Mouse (Mus musculus): ENCODE measurements at regions not wholly inside any gene's neighbourhood (a gene's known extent, or its start where the extent isn't known, plus 50 kb on each side); places are given as distances from the start of the nearest gene placed in this dataset.
A peak's percentile ranks its signal among the peaks of the same experiment; 100 is the strongest.

GRCm38 (mm10) chr14:24911621-24912020, 424.7 kb downstream of the Rps24 start:
- 40% methylated on average over 6 of the region's 6 CpGs for WGBS
- Histone ChIP-seq H3K4me3 (ENCODE audit: low read depth, low read length) (no peak overlapping the region), H3K36me3 (ENCODE audit: insufficient read depth) (no peaks in the 10 kb centered on the region), H3K9ac (no peak overlapping the region), H3K9me3 (ENCODE audit: low read length) (no peaks in the 10 kb centered on the region), H3K27ac (ENCODE audit: low read depth, low read length) (0 out of 2 replicates have a peak overlapping the region, but pooled peaks have one; percentile 35), H3K4me2 (ENCODE audit: low read depth) (no peak overlapping the region), H3K4me1 (ENCODE audit: insufficient read depth) (peaks cover 8% of the 10 kb centered on the region; the same call in 1 of the 2 replicates), H3K27me3 (ENCODE audit: insufficient read depth, low read length) (no peaks in the 10 kb centered on the region)
- no peak for TF ChIP-seq CTCF (IDR thresholded peaks at IDR 0.05; ENCODE audit: low read depth)
- peak; percentile 76 for DNase-seq
- peak; percentile 63; the same call in 1 of the 2 replicates for ATAC-seq

GRCm38 (mm10) chr14:24919056-24919455, 432.1 kb downstream of the Rps24 start:
- Histone ChIP-seq H3K9me3 (ENCODE audit: low read length) (no peaks in the 10 kb centered on the region), H3K27me3 (ENCODE audit: insufficient read depth, low read length) (no peaks in the 10 kb centered on the region), H3K4me3 (ENCODE audit: low read depth, low read length) (no peak overlapping the region), H3K4me2 (ENCODE audit: low read depth) (no peak overlapping the region), H3K36me3 (ENCODE audit: insufficient read depth) (no peaks in the 10 kb centered on the region), H3K9ac (no peak overlapping the region), H3K4me1 (ENCODE audit: insufficient read depth) (no peaks in the 10 kb centered on the region), H3K27ac (ENCODE audit: low read depth, low read length) (no peak overlapping the region)
- ATAC-seq (no peak), DNase-seq (no peak)
- WGBS, result 91% methylated on average over 3 of the region's 3 CpGs
- no peak for TF ChIP-seq CTCF (IDR thresholded peaks at IDR 0.05; ENCODE audit: low read depth)

- no peaks in the 10 kb centered on the region for H3K36me3 ChIP-seq (ENCODE audit: insufficient read depth)
- H3K27me3 ChIP-seq (ENCODE audit: insufficient read depth, low read length), result no peaks in the 10 kb centered on the region
- H3K9ac ChIP-seq, result no peak overlapping the region
- ATAC-seq (no peak), DNase-seq (no peak)
- H3K4me2 ChIP-seq (ENCODE audit: low read depth), result no peak overlapping the region
- H3K27ac ChIP-seq (ENCODE audit: low read depth, low read length), result no peak overlapping the region
- no peaks in the 10 kb centered on the region for H3K9me3 ChIP-seq (ENCODE audit: low read length)
- WGBS, result 82% methylated on average over 10 of the region's 10 CpGs
- no peaks in the 10 kb centered on the region for H3K4me1 ChIP-seq (ENCODE audit: insufficient read depth)
- no peak for TF ChIP-seq CTCF (IDR thresholded peaks at IDR 0.05; ENCODE audit: low read depth)
- no peak overlapping the region for H3K4me3 ChIP-seq (ENCODE audit: low read depth, low read length)
Measured at GRCm38 (mm10) chr14:24922006-24922405, 435.1 kb downstream of the Rps24 start.

- Histone ChIP-seq H3K36me3 (ENCODE audit: insufficient read depth) (no peaks in the 10 kb centered on the region), H3K4me3 (ENCODE audit: low read depth, low read length) (no peak overlapping the region), H3K9me3 (ENCODE audit: low read length) (no peaks in the 10 kb centered on the region), H3K4me2 (ENCODE audit: low read depth) (no peak overlapping the region), H3K27ac (ENCODE audit: low read depth, low read length) (no peak overlapping the region), H3K27me3 (ENCODE audit: insufficient read depth, low read length) (no peaks in the 10 kb centered on the region), H3K9ac (no peak overlapping the region), H3K4me1 (ENCODE audit: insufficient read depth) (no peaks in the 10 kb centered on the region)
- ATAC-seq (no peak), DNase-seq (no peak)
- no peak for TF ChIP-seq CTCF (IDR thresholded peaks at IDR 0.05; ENCODE audit: low read depth)
- WGBS, result 83% methylated on average over 3 of the region's 3 CpGs
Measured at GRCm38 (mm10) chr14:24924561-24924960, 437.6 kb downstream of the Rps24 start.

- ATAC-seq, result peak; percentile 71
Measured at GRCm38 (mm10) chr14:24926086-24927048, 439.4 kb downstream of the Rps24 start.

GRCm38 (mm10) chr14:24928726-24929125, 441.8 kb downstream of the Rps24 start:
- TF ChIP-seq CTCF (IDR thresholded peaks at IDR 0.05; ENCODE audit: low read depth), result no peak
- Histone ChIP-seq H3K4me2 (ENCODE audit: low read depth) (no peak overlapping the region), H3K27me3 (ENCODE audit: insufficient read depth, low read length) (no peaks in the 10 kb centered on the region), H3K9ac (no peak overlapping the region), H3K4me1 (ENCODE audit: insufficient read depth) (no peaks in the 10 kb centered on the region), H3K27ac (ENCODE audit: low read depth, low read length) (no peak overlapping the region), H3K4me3 (ENCODE audit: low read depth, low read length) (no peak overlapping the region), H3K36me3 (ENCODE audit: insufficient read depth) (no peaks in the 10 kb centered on the region), H3K9me3 (ENCODE audit: low read length) (no peaks in the 10 kb centered on the region)
- no peak for ATAC-seq
- DNase-seq, result no peak
- 82% methylated on average over 3 of the region's 3 CpGs for whole genome bisulfite sequencing

More at GRCm38 (mm10) chr14:24926086-24927048, 439.4 kb downstream of the Rps24 start:
- Histone ChIP-seq H3K9me3 (ENCODE audit: low read length) (no peaks in the 10 kb centered on the region), H3K4me3 (ENCODE audit: low read depth, low read length) (no peak overlapping the region), H3K9ac (no peak overlapping the region), H3K4me2 (ENCODE audit: low read depth) (no peak overlapping the region), H3K36me3 (ENCODE audit: insufficient read depth) (no peaks in the 10 kb centered on the region), H3K27me3 (ENCODE audit: insufficient read depth, low read length) (no peaks in the 10 kb centered on the region), H3K4me1 (ENCODE audit: insufficient read depth) (no peaks in the 10 kb centered on the region), H3K27ac (ENCODE audit: low read depth, low read length) (no peak overlapping the region)
- TF ChIP-seq CTCF (IDR thresholded peaks at IDR 0.05; ENCODE audit: low read depth), result no peak
- DNase-seq, result no peak
- 33% methylated on average over 11 of the region's 11 CpGs for WGBS

GRCm38 (mm10) chr14:24930251-24930650, 443.3 kb downstream of the Rps24 start:
- no peaks in the 10 kb centered on the region for H3K36me3 ChIP-seq (ENCODE audit: insufficient read depth)
- no peak overlapping the region for H3K9ac ChIP-seq
- no peak for ATAC-seq
- DNase-seq, result no peak
- 64% methylated on average over 7 of the region's 7 CpGs for WGBS
- no peak overlapping the region for H3K4me2 ChIP-seq (ENCODE audit: low read depth)
- no peaks in the 10 kb centered on the region for H3K4me1 ChIP-seq (ENCODE audit: insufficient read depth)
- no peak overlapping the region for H3K27ac ChIP-seq (ENCODE audit: low read depth, low read length)
- no peaks in the 10 kb centered on the region for H3K27me3 ChIP-seq (ENCODE audit: insufficient read depth, low read length)
- no peaks in the 10 kb centered on the region for H3K9me3 ChIP-seq (ENCODE audit: low read length)
- no peak overlapping the region for H3K4me3 ChIP-seq (ENCODE audit: low read depth, low read length)
- no peak for TF ChIP-seq CTCF (IDR thresholded peaks at IDR 0.05; ENCODE audit: low read depth)

Measured in forebrain, postnatal 0 days (tissue).